Mouse (Mus musculus): ENCODE results near the gene Rgmb.

Gene Rgmb

GRCm38 (mm10) chr17:15830766-15831644, at the start of gene Rgmb:
Gene Rgmb (minus strand): TSS chr17:15831039.
- DNase-seq (ENCODE audit: low spot score), result no peak

- no peak for DNase-seq (ENCODE audit: low spot score)
Observed at GRCm38 (mm10) chr17:15874765-15875164, 43.9 kb upstream of the Rgmb start.

GRCm38 (mm10) chr17:15872093-15872492, 41.3 kb upstream of the Rgmb start:
- DNase-seq (ENCODE audit: low spot score), result peak; percentile 48

GRCm38 (mm10) chr17:15865249-15865648, 34.4 kb upstream of the Rgmb start:
- DNase-seq (ENCODE audit: low spot score), result no peak

GRCm38 (mm10) chr17:15862355-15862754, 31.5 kb upstream of the Rgmb start:
- no peak for DNase-seq (ENCODE audit: low spot score)

- DNase-seq (ENCODE audit: low spot score), result no peak
Observed at GRCm38 (mm10) chr17:15853121-15853520, 22.3 kb upstream of the Rgmb start.

- DNase-seq (ENCODE audit: low spot score), result no peak
Observed at GRCm38 (mm10) chr17:15850544-15850943, 19.7 kb upstream of the Rgmb start.

GRCm38 (mm10) chr17:15841425-15841824, 10.6 kb upstream of the Rgmb start:
- DNase-seq (ENCODE audit: low spot score), result no peak

GRCm38 (mm10) chr17:15832398-15832797, 1.6 kb upstream of the Rgmb start:
- no peak for DNase-seq (ENCODE audit: low spot score)

GRCm38 (mm10) chr17:15831810-15832209, 971 bp upstream of the Rgmb start:
- DNase-seq (ENCODE audit: low spot score), result no peak

- DNase-seq (ENCODE audit: low spot score), result no peak
Observed at GRCm38 (mm10) chr17:15830171-15830765, 571 bp downstream of the Rgmb start.

- DNase-seq (ENCODE audit: low spot score), result no peak
Observed at GRCm38 (mm10) chr17:15829198-15830170, 1.4 kb downstream of the Rgmb start.

GRCm38 (mm10) chr17:15828131-15828917, 2.5 kb downstream of the Rgmb start:
- DNase-seq (ENCODE audit: low spot score), result no peak

- DNase-seq (ENCODE audit: low spot score), result no peak
Observed at GRCm38 (mm10) chr17:15826928-15827327, 3.9 kb downstream of the Rgmb start.

GRCm38 (mm10) chr17:15826444-15826909, 4.4 kb downstream of the Rgmb start:
- DNase-seq (ENCODE audit: low spot score), result peak; percentile 100

GRCm38 (mm10) chr17:15825481-15826396, 5.1 kb downstream of the Rgmb start:
- peak; percentile 60 for DNase-seq (ENCODE audit: low spot score)

- peak; percentile 60 for DNase-seq (ENCODE audit: low spot score)
Observed at GRCm38 (mm10) chr17:15824854-15825253, 6.0 kb downstream of the Rgmb start.

GRCm38 (mm10) chr17:15824337-15824736, 6.5 kb downstream of the Rgmb start:
- DNase-seq (ENCODE audit: low spot score), result no peak

GRCm38 (mm10) chr17:15823838-15824237, 7.0 kb downstream of the Rgmb start:
- no peak for DNase-seq (ENCODE audit: low spot score)

- no peak for DNase-seq (ENCODE audit: low spot score)
Observed at GRCm38 (mm10) chr17:15823215-15823614, 7.6 kb downstream of the Rgmb start.

All from adipocyte (in vitro differentiated cells).